Mouse (Mus musculus) MEL (cell line): ENCODE data around the gene Acot7. TPM values are rescaled to one million over a fixed set of nuclear protein-coding genes. Genes with fewer than 3 reads are reported as not detected.

ENCODE experiments used
- DNase-seq: peaks from one replicate; pipeline ENCODE4 v3.0.0; 2011; ENCODE audit warnings: low read depth, low spot score
- H3K27ac ChIP-seq: 2 replicates; pipeline ENCODE4 v1.5.1; 2012; ENCODE audit warnings: low read depth, mild to moderate bottlenecking, control low read depth, low read length, moderate library complexity; ENCODE audit not compliant: control insufficient read depth
- H3K27me3 ChIP-seq, 2 experiments: fragments of 150-350 bp in 1 of 2; sonication (generic) in 1 of 2; 2 replicates each; pipeline ENCODE4 v1.6.1; 2012; ENCODE audit warnings: low read length in 2 of 2, mild to moderate bottlenecking in 2 of 2, improper control_type of control experiment in 1 of 2, moderate library complexity in 1 of 2; ENCODE audit not compliant: insufficient read depth in 2 of 2, control insufficient read depth in 1 of 2
- H3K36me3 ChIP-seq, 2 experiments: 2 replicates each; pipeline ENCODE4 v1.6.1; 2012 to 2014; ENCODE audit warnings: low read length in 2 of 2, improper control_type of control experiment in 1 of 2, inconsistent platforms in 1 of 2, mild to moderate bottlenecking in 1 of 2; ENCODE audit not compliant: insufficient read depth in 2 of 2, control insufficient read depth in 1 of 2
- H3K4me1 ChIP-seq, 2 experiments: fragments of 150-350 bp in 1 of 2; sonication (generic) in 1 of 2; 2 replicates each; pipeline ENCODE4 v1.6.1; 2012; ENCODE audit warnings: low read length in 2 of 2, improper control_type of control experiment in 1 of 2, mild to moderate bottlenecking in 1 of 2; ENCODE audit not compliant: insufficient read depth in 2 of 2, control insufficient read depth in 1 of 2
- H3K4me3 ChIP-seq, 2 experiments: fragments of 150-350 bp in 1 of 2; sonication (generic) in 1 of 2; 2 replicates each; pipeline ENCODE4 v1.5.1; 2012; ENCODE audit warnings: low read depth in 2 of 2, low read length in 2 of 2, mild to moderate bottlenecking in 2 of 2, moderate library complexity in 2 of 2, control low read depth in 1 of 2, improper control_type of control experiment in 1 of 2; ENCODE audit not compliant: control insufficient read depth in 1 of 2, insufficient read depth in 1 of 2
- H3K79me2 ChIP-seq: 2 replicates; pipeline ENCODE4 v1.6.1; 2012; ENCODE audit warnings: mild to moderate bottlenecking, low read length, moderate library complexity; ENCODE audit not compliant: control insufficient read depth, poor library complexity, insufficient read depth
- H3K9ac ChIP-seq: 2 replicates; pipeline ENCODE4 v1.6.1; 2012; ENCODE audit warnings: low read depth, mild to moderate bottlenecking, control low read depth, low read length, moderate library complexity; ENCODE audit not compliant: control insufficient read depth, poor library complexity, severe bottlenecking
- H3K9me3 ChIP-seq: fragments of 150-350 bp; sonication (generic); replicated peaks from 2 replicates; pipeline ENCODE4 v1.6.1; 2012; ENCODE audit warnings: mild to moderate bottlenecking, low read length, improper control_type of control experiment, moderate library complexity; ENCODE audit not compliant: insufficient read depth
- BHLHE40 ChIP-seq: IDR thresholded peaks from 2 replicates; pipeline ENCODE4 v1.6.1; 2012; ENCODE audit warnings: low read depth, mild to moderate bottlenecking, inconsistent platforms, low read length, improper control_type of control experiment, borderline replicate concordance
- CHD2 ChIP-seq: IDR thresholded peaks from 2 replicates; pipeline ENCODE4 v1.6.1; 2011; ENCODE audit warnings: low read length, improper control_type of control experiment
- CTCF ChIP-seq, 3 experiments: IDR thresholded peaks in 2 of 3; conservative IDR thresholded peaks in 1 of 3; 2 replicates each; pipeline ENCODE4 v1.5.1; 2011 to 2012; ENCODE audit warnings: low read length in 3 of 3, low read depth in 2 of 3, mild to moderate bottlenecking in 2 of 3, improper control_type of control experiment in 1 of 3, inconsistent platforms in 1 of 3, mixed read lengths in 1 of 3, moderate library complexity in 1 of 3; ENCODE audit not compliant: control insufficient read depth in 1 of 3, insufficient read depth in 1 of 3, poor library complexity in 1 of 3, severe bottlenecking in 1 of 3
- E2F4 ChIP-seq: IDR thresholded peaks from 2 replicates; pipeline ENCODE4 v1.6.1; 2011; ENCODE audit warnings: low read depth, low read length, improper control_type of control experiment, borderline replicate concordance
- ELF1 ChIP-seq: IDR thresholded peaks from 2 replicates; pipeline ENCODE4 v1.6.1; 2014; ENCODE audit warnings: low read depth, mild to moderate bottlenecking, inconsistent platforms, low read length, improper control_type of control experiment, moderate library complexity
- EP300 ChIP-seq, 2 experiments: IDR thresholded peaks; 2 replicates each; pipeline ENCODE4 v1.6.1; 2011; ENCODE audit warnings: improper control_type of control experiment in 2 of 2, low read length in 2 of 2, low read depth in 1 of 2, mild to moderate bottlenecking in 1 of 2
- ETS1 ChIP-seq: IDR thresholded peaks from 2 replicates; pipeline ENCODE4 v1.6.1; 2012; ENCODE audit warnings: low read depth, mild to moderate bottlenecking, inconsistent platforms, low read length, improper control_type of control experiment, moderate library complexity
- GABPA ChIP-seq: IDR thresholded peaks from 2 replicates; pipeline ENCODE4 v1.6.1; 2012; ENCODE audit warnings: low read depth, mild to moderate bottlenecking, inconsistent platforms, low read length, improper control_type of control experiment, moderate library complexity
- HCFC1 ChIP-seq: IDR thresholded peaks from 2 replicates; pipeline ENCODE4 v1.6.1; 2012; ENCODE audit warnings: low read depth, mild to moderate bottlenecking, inconsistent platforms, low read length, improper control_type of control experiment, moderate library complexity
- JUND ChIP-seq: IDR thresholded peaks from 2 replicates; pipeline ENCODE4 v1.6.1; 2011; ENCODE audit warnings: low read depth, mild to moderate bottlenecking, improper control_type of control experiment, low read length
- KAT2A ChIP-seq: conservative IDR thresholded peaks from 2 replicates; pipeline ENCODE4 v1.6.1; 2012; ENCODE audit warnings: low read depth, low read length, improper control_type of control experiment, inconsistent platforms
- MAZ ChIP-seq: IDR thresholded peaks from 2 replicates; pipeline ENCODE4 v1.6.1; 2012; ENCODE audit warnings: low read depth, mild to moderate bottlenecking, inconsistent platforms, low read length, improper control_type of control experiment
- MXI1 ChIP-seq: IDR thresholded peaks from 2 replicates; pipeline ENCODE4 v1.6.1; 2011; ENCODE audit warnings: mild to moderate bottlenecking, low read depth, low read length, improper control_type of control experiment
- MYB ChIP-seq: IDR thresholded peaks from 2 replicates; pipeline ENCODE4 v1.6.1; 2011; ENCODE audit warnings: mild to moderate bottlenecking, low read depth, low read length, improper control_type of control experiment
- NELFE ChIP-seq: IDR thresholded peaks from 2 replicates; pipeline ENCODE4 v1.6.1; 2011; ENCODE audit warnings: low read depth, low read length, improper control_type of control experiment
- NRF1 ChIP-seq: IDR thresholded peaks from 2 replicates; pipeline ENCODE4 v1.6.1; 2014; ENCODE audit warnings: low read depth, mild to moderate bottlenecking, inconsistent platforms, low read length, improper control_type of control experiment, moderate library complexity; ENCODE audit not compliant: poor library complexity, insufficient read depth, severe bottlenecking
- POLR2A ChIP-seq, 2 experiments: IDR thresholded peaks; 2 replicates each; pipeline ENCODE4 v1.6.1; 2011 to 2012; ENCODE audit warnings: low read length in 2 of 2, mild to moderate bottlenecking in 2 of 2, control low read depth in 1 of 2, improper control_type of control experiment in 1 of 2, low read depth in 1 of 2, moderate library complexity in 1 of 2; ENCODE audit not compliant: control insufficient read depth in 1 of 2, insufficient read depth in 1 of 2, poor library complexity in 1 of 2
- POLR2AphosphoS5 ChIP-seq: IDR thresholded peaks from 2 replicates; pipeline ENCODE4 v1.6.1; 2012; ENCODE audit warnings: low read depth, borderline replicate concordance, mild to moderate bottlenecking, inconsistent platforms, low read length, moderate library complexity, mixed read lengths
- SIN3A ChIP-seq: IDR thresholded peaks from 2 replicates; pipeline ENCODE4 v1.6.1; 2012; ENCODE audit warnings: low read length, improper control_type of control experiment, inconsistent platforms
- UBTF ChIP-seq: IDR thresholded peaks from 2 replicates; pipeline ENCODE4 v1.6.1; 2012; ENCODE audit warnings: low read depth, mild to moderate bottlenecking, inconsistent platforms, low read length, improper control_type of control experiment, moderate library complexity, borderline replicate concordance; ENCODE audit not compliant: insufficient read depth
- USF1 ChIP-seq: IDR thresholded peaks from 2 replicates; pipeline ENCODE4 v1.6.1; 2014; ENCODE audit warnings: low read depth, mild to moderate bottlenecking, inconsistent platforms, low read length, improper control_type of control experiment, moderate library complexity
- USF2 ChIP-seq, 2 experiments: IDR thresholded peaks; 2 replicates each; pipeline ENCODE4 v1.6.1; 2011 to 2012; ENCODE audit warnings: improper control_type of control experiment in 2 of 2, low read length in 2 of 2, borderline replicate concordance in 1 of 2, inconsistent platforms in 1 of 2, low read depth in 1 of 2, mild to moderate bottlenecking in 1 of 2; ENCODE audit not compliant: insufficient read depth in 1 of 2
- ZC3H11A ChIP-seq: IDR thresholded peaks from 2 replicates; pipeline ENCODE4 v1.6.1; 2012; ENCODE audit warnings: low read depth, mild to moderate bottlenecking, inconsistent platforms, low read length, improper control_type of control experiment
- ZMIZ1 ChIP-seq: IDR thresholded peaks from 2 replicates; pipeline ENCODE4 v1.6.1; 2012; ENCODE audit warnings: low read depth, mild to moderate bottlenecking, inconsistent platforms, low read length, improper control_type of control experiment, moderate library complexity
- ZNF384 ChIP-seq: IDR thresholded peaks from 2 replicates; pipeline ENCODE4 v1.6.1; 2012; ENCODE audit warnings: low read depth, mild to moderate bottlenecking, inconsistent platforms, low read length, improper control_type of control experiment
- polyA plus RNA-seq, 2 experiments: library from polyadenylated mRNA; stranded (reverse) in 1 of 2; unstranded in 1 of 2; fragments of >175 nt in 1 of 2; fragments of >200 nt in 1 of 2; gene quantifications; 2 replicates each; pipeline versions ENCODE4 v1.2.1 to v1.2.4; 2012; ENCODE audit warnings: low replicate concordance in 2 of 2, low read depth in 1 of 2; ENCODE audit not compliant: insufficient read length in 2 of 2, insufficient read depth in 1 of 2, missing spikeins in 1 of 2
- total RNA-seq: library from RNA; depleted of rRNA; stranded (reverse); fragments of 300-350 nt; gene quantifications from 2 replicates; pipeline ENCODE4 v1.2.3, GENCODE M21; 2012

Acot7 gene
- total and polyA plus RNA-seq, 3 experiments, result 92.7 to 127 TPM; not detected in 1

GRCm38 (mm10) chr4:152300375-152300774 is 122.4 kb downstream of the Acot7 start:
- peaks cover 20% of the 10 kb centered on the region for H3K79me2 ChIP-seq
- H3K27ac ChIP-seq, result no peak overlapping the region
- H3K4me3 ChIP-seq, result no peak overlapping the region
- no peaks in the 10 kb centered on the region for H3K27me3 ChIP-seq
- peaks cover 0 to 8% of the 10 kb centered on the region in 2 experiments; a peak in 2 of 4 replicates for H3K36me3 ChIP-seq
- H3K4me1 ChIP-seq, result peaks cover 4 to 8% of the 10 kb centered on the region in 2 experiments; a peak in 3 of 4 replicates
- TF ChIP-seq MAZ (no peak), BHLHE40 (no peak), E2F4 (no peak), ZNF384 (no peak), JUND (no peak), USF1 (no peak), CTCF (IDR thresholded peaks at IDR 0.05 in 2 of 3, conservative IDR thresholded peaks at IDR 0.05 in 1 of 3; ENCODE audit: control insufficient read depth in 1 of 3, insufficient read depth in 1 of 3, low read depth in 2 of 3, low read length in 3 of 3, poor library complexity in 1 of 3, severe bottlenecking in 1 of 3) (no peak)
- H3K9ac ChIP-seq, result no peak overlapping the region
- no peak for DNase-seq
- no peaks in the 10 kb centered on the region for H3K9me3 ChIP-seq

DNA sequence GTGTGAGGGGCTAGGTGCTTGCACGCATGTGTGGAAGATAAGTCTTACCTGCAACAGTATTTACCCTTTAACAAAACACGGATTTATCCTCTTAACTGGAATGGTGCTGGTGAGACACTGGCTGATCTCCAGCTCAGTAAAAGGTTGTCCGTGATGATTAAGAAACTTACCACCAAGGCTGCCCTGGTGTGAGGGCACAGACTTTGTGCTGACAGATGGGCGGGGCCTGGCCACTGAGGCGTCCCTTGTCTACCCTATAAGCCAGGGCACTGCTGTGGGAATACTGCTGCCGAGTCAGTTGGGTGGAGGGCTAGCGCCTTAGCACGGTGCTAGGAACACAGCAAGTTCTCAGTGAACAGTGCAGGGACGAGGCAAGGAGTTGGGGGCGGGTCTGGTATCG is 124.1 kb downstream of the Acot7 start:
- no peak for TF ChIP-seq USF1
- TF ChIP-seq NELFE, result no peak
- TF ChIP-seq KAT2A, result no peak
- TF ChIP-seq UBTF, result no peak
- no peak for TF ChIP-seq ZNF384
- TF ChIP-seq POLR2A (IDR thresholded peaks at IDR 0.05; ENCODE audit: control insufficient read depth in 1 of 2, insufficient read depth in 1 of 2, low read depth in 1 of 2, low read length in 2 of 2, poor library complexity in 1 of 2), result no peak
- TF ChIP-seq BHLHE40, result no peak
- no peak for TF ChIP-seq SIN3A
- no peak for TF ChIP-seq HCFC1
- Histone ChIP-seq H3K27ac (no peak overlapping the region), H3K4me1 (peaks cover 4 to 7% of the 10 kb centered on the region in 2 experiments; a peak in 2 of 4 replicates), H3K9ac (no peak overlapping the region), H3K79me2 (peaks cover 18% of the 10 kb centered on the region), H3K9me3 (no peaks in the 10 kb centered on the region), H3K27me3 (no peaks in the 10 kb centered on the region), H3K4me3 (no peak overlapping the region), H3K36me3 (peaks cover 0 to 8% of the 10 kb centered on the region in 2 experiments; a peak in 2 of 4 replicates)
- no peak for DNase-seq

DNA sequence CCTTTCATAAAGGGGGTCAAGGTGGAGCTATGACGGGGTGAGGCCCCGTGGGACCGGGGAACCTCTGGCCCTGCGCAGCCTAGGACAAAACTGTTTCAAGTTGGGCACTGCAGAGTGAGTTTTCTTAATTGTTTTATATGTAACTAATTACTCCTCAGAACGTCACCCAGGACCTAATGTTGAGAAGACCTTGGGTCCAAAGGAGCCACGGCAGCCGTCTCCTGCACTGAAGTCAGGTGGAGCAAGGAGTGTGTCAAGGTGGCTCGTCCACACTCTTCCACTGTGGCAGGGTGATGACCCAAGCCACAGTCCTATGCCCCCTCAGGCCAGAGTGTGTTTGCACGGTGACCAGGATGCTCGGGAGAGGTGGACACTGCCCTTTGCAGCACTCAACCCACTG is 125.2 kb downstream of the Acot7 start:
- Histone ChIP-seq H3K36me3 (peaks cover 0 to 5% of the 10 kb centered on the region in 2 experiments; a peak in 2 of 4 replicates), H3K4me3 (no peak overlapping the region)
- no peak for TF ChIP-seq ZMIZ1
- no peak for TF ChIP-seq NRF1
- TF ChIP-seq UBTF, result no peak
- TF ChIP-seq USF2 (IDR thresholded peaks at IDR 0.05; ENCODE audit: borderline replicate concordance in 1 of 2, insufficient read depth in 1 of 2, low read depth in 1 of 2, low read length in 2 of 2), result no peak
- no peak for TF ChIP-seq POLR2A (IDR thresholded peaks at IDR 0.05; ENCODE audit: control insufficient read depth in 1 of 2, insufficient read depth in 1 of 2, low read depth in 1 of 2, low read length in 2 of 2, poor library complexity in 1 of 2)
- no peak for TF ChIP-seq ETS1
- TF ChIP-seq GABPA, result no peak
- TF ChIP-seq JUND, result no peak
- TF ChIP-seq ELF1, result no peak
- no peak for TF ChIP-seq MXI1
- no peak for TF ChIP-seq POLR2AphosphoS5
- TF ChIP-seq ZNF384, result no peak
- TF ChIP-seq ZC3H11A, result no peak
- TF ChIP-seq USF1, result no peak
- no peak for TF ChIP-seq EP300 (IDR thresholded peaks at IDR 0.05; ENCODE audit: low read depth in 1 of 2, low read length in 2 of 2)
- TF ChIP-seq CHD2, result no peak
- TF ChIP-seq MYB, result no peak

More for the DNA sequence above, 125.2 kb downstream of the Acot7 start:
- peaks cover 3 to 5% of the 10 kb centered on the region in 2 experiments; a peak in 1 of 4 replicates for H3K4me1 ChIP-seq
- H3K27ac ChIP-seq, result no peak overlapping the region
- no peaks in the 10 kb centered on the region for H3K27me3 ChIP-seq
- no peaks in the 10 kb centered on the region for H3K9me3 ChIP-seq
- no peak overlapping the region for H3K9ac ChIP-seq
- peaks cover 8% of the 10 kb centered on the region for H3K79me2 ChIP-seq
- DNase-seq, result no peak
